Mouse (Mus musculus) effector memory CD4-positive, alpha-beta T cell, adult 5 months (primary cell): ENCODE data around the gene Smchd1. TPM values are rescaled to one million over a fixed set of nuclear protein-coding genes. Genes with fewer than 3 reads are reported as not detected.

Experiments
- polyA plus RNA-seq: library from polyadenylated mRNA; unstranded; fragments of 100-300 nt; shearing (Covaris generic); gene quantifications from one replicate; pipeline ENCODE4 v1.2.1, GENCODE M21; 2017

Smchd1 gene
- 237 TPM for polyA plus RNA-seq

DNA sequence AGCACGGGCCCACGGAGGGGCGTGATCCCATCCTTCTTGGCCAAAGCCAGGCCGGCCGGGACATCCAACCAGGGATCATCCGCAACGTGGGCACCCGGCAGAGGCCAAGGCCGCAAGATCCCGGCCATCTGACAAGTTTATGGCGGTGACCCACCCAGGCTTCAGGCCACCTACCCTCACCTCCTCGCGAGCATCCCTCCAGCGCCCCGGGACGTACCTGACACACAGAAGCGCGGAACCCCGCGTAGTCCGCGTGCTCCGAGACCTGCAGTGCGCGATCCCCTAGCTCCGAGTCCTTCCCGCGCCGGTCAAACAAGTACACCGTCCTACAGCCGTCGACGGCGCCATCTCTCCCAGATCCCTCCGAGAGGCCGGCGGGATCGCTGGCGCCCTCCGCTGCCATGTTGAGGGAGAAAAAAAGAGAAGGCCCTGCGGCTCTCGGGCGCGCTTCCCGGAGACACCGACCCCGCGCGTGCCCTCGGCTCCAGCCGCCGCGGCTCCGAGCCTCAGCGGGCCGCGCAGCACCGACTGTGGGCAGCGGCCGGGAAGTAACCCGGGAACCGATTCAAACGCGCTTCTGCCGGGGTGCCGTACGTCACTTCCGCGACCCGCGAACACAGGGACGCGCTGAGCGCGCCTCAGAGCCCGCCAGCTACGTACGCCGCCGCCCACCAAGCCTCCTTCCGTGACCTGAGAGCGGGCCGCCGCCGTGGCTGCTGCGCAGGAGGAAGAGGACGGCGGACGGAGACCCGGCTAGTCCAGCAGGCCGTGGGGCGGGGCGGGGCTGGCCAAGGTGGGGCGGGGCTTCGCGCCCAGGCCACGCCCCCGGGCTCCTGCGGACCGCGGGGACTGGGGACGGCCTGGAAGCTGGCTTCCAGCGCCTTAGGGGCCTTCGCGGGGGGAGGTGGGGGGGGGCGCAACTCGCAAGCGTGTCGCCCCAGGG, at the start of gene Smchd1:
Smchd1 (minus strand) TSS at position 582 of the 943 bp plus-strand sequence.

DNA sequence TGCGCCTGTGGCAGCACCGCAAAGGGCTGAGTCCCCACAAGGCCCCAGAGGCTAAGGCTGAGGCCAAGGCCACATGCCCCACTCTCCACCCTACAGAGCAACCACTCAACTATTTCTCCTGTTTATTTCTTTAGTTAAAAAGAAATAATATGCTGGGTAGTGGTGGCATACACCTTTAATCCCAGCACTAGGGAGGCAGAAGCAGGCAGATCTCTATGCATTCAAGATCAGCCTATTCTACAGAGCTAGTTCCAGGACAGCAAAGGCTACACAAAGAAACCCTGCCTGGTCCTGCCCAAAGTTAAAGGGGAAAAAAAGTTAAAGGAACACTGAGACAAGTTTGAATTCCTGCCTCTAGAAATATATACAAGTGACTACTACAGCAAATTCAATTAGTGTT, 15.3 kb downstream of the Smchd1 start, which contains the start of gene Gm4707:
Gm4707 (minus strand) TSS at position 101 of the 400 bp plus-strand sequence.

DNA sequence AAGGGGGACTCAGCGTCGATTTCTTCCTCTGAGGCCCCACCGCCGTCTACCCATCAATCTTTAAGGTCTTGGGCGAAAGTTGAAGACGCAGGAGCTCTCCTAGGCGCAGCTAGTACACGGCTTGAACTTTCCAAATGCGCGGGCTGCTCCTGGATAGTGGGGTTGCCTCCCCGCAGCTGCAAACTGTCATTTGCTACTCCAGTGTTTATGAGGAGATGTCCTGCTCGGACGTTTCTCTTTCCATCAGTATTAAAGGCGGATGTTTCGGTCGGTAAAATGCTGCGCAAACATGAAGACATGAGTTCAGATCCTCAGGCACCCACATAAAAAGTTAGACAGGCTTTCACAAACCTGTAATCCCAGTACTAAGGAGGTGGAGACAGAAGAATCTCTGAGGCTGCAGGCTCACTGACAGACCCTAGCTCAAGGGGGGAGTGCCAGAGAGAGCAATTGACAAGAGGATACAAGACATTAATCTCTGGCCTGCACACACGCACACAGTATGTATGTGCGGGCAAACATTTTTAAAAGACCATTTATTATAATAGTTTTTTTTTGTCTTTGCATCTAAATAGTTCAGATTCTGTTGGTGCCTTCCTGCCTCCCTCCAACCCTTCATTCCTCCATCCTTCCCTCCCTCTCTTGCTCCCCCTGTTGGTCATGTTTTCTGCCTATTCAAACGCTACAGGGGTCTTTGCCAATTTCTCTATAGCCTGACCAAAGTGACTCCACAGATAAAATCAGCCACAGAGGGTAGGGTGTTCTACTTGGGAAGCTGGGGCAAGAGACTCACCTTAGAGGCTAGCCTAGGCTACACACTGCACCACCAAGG, 163.6 kb downstream of the Smchd1 start, which contains the start of gene Emilin2:
Emilin2 (minus strand) TSS at position 639 of the 832 bp plus-strand sequence.

Other genes with a start within 250 kb of the Smchd1 start
- not detected for gene Emilin2, start 163.4 kb downstream of the Smchd1 start, polyA plus RNA-seq
- 9.4 TPM for gene Gm4707, start 15.4 kb downstream of the Smchd1 start, polyA plus RNA-seq
- gene Ndc80, start 51.5 kb upstream of the Smchd1 start, polyA plus RNA-seq, result 12.8 TPM
- gene Spdya, start 76.7 kb upstream of the Smchd1 start, polyA plus RNA-seq, result 3.2 TPM
- 140 TPM for gene Wdr43, start 140.6 kb upstream of the Smchd1 start, polyA plus RNA-seq
- gene Togaram2, start 197.9 kb upstream of the Smchd1 start, polyA plus RNA-seq, result not detected